7 mouse cellular contexts compared by ENCODE assay signal in genomic region chr3:95861796-95862195, GRCm38 (mm10). TPM values are rescaled to one million over a fixed set of nuclear protein-coding genes. Genes with fewer than 3 reads are reported as not detected.
A peak's percentile ranks its signal among the peaks of the same experiment; 100 is the strongest.
DNase-seq lines count a peak whose midpoint lies in the region; ATAC-seq and TF ChIP-seq lines count a peak whose summit lies in the region.

No protein-coding gene starts in this region.

- H3K4me1 ChIP-seq in G1E (ENCODE audit: insufficient read depth, low read depth, low read length) = peaks cover 23% of the 10 kb centered on the region
- H3K4me1 ChIP-seq in embryonic facial prominence, embryonic 14.5 days (ENCODE audit: control insufficient read depth, insufficient read depth, low read length) = no peaks in the 10 kb centered on the region

- no peak overlapping the region for H3K4me3 ChIP-seq in G1E (ENCODE audit: low read depth, low read length)
- H3K4me3 ChIP-seq in embryonic facial prominence, embryonic 14.5 days (ENCODE audit: low read depth, low read length) = no peak overlapping the region

- H3K36me3 ChIP-seq in G1E (replicated peaks) = peaks cover 47% of the 10 kb centered on the region
- peaks cover 39% of the 10 kb centered on the region for H3K36me3 ChIP-seq in embryonic facial prominence, embryonic 14.5 days (ENCODE audit: control insufficient read depth, insufficient read depth, low read length)

- DNase-seq in G1E (ENCODE audit: low spot score) = peak; percentile 39
- peak; percentile 48 for DNase-seq in adrenal gland, adult 8-10 months
- DNase-seq in embryonic facial prominence, embryonic 14.5 days (ENCODE audit: low spot score) = peak; percentile 82
- peak; percentile 60 to 66 for DNase-seq in layer of hippocampus, adult 8-10 months (ENCODE audit: low spot score in 2 of 2)
- DNase-seq in lung, postnatal 10 days = peak; percentile 94
- DNase-seq in right cerebral cortex, postnatal 4 days = peak; percentile 52

- H3K27ac ChIP-seq in embryonic facial prominence, embryonic 14.5 days (replicated peaks; ENCODE audit: low read depth, low read length) = no peak overlapping the region

- no peak overlapping the region for H3K4me2 ChIP-seq in embryonic facial prominence, embryonic 14.5 days (ENCODE audit: low read depth, low read length)

- WGBS in embryonic facial prominence, embryonic 14.5 days = 45% methylated on average over 2 of the region's 2 CpGs

- no peak for ATAC-seq in G1E (ENCODE audit: extremely low read depth, insufficient number of reproducible peaks, low FRiP score, poor library complexity, severe bottlenecking)
- peak; percentile 71 for ATAC-seq in embryonic facial prominence, embryonic 14.5 days (ENCODE audit: low read depth)
- peak; percentile 88 to 92 for ATAC-seq in hematopoietic stem cell, adult 5-6 weeks (replicated peaks in 1 of 2; ENCODE audit: insufficient read depth in 1 of 2, low FRiP score in 2 of 2, low TSS enrichment in 1 of 2, low read depth in 1 of 2, poor library complexity in 2 of 2, severe bottlenecking in 2 of 2)

- peak; percentile 79 for TF ChIP-seq CTCF in G1E (IDR thresholded peaks at IDR 0.05; ENCODE audit: low read depth, low read length)

- H3K9ac ChIP-seq in embryonic facial prominence, embryonic 14.5 days (ENCODE audit: low read depth, low read length) = no peak overlapping the region

- no peaks in the 10 kb centered on the region for H3K27me3 ChIP-seq in G1E (ENCODE audit: insufficient read depth, low read length)
- no peaks in the 10 kb centered on the region for H3K27me3 ChIP-seq in embryonic facial prominence, embryonic 14.5 days (replicated peaks; ENCODE audit: control insufficient read depth, insufficient read depth, low read length)

- no peaks in the 10 kb centered on the region for H3K9me3 ChIP-seq in G1E (replicated peaks)
- H3K9me3 ChIP-seq in embryonic facial prominence, embryonic 14.5 days (ENCODE audit: control insufficient read depth, low read length) = no peaks in the 10 kb centered on the region

RNA-seq across cellular contexts. Expression of gene Prpf3, which starts 6.1 kb away (rescaled TPM):
- 77.2 and 88.7 TPM in 2 replicates for total RNA-seq in G1E (2014; fragmentation: Nextera tagmentation)
- total RNA-seq in G1E (2017) = 50.0 and 68.3 TPM in 2 replicates
- 13.9 and 17.5 TPM in 2 replicates for polyA plus RNA-seq in G1E (2012)
- total RNA-seq in adrenal gland, adult 8-10 months (2022) = 10 to 100 TPM; 27.8 to 43.0 (median 35.6) TPM
- 41.9 and 46.0 TPM in 2 replicates for polyA plus RNA-seq in embryonic facial prominence, embryonic 14.5 days (2014; fragmentation: Nextera tagmentation; extraction: Ambion mirVana)
- total RNA-seq in hematopoietic stem cell, adult 5-6 weeks (2017) = 42.8 and 46.1 TPM in 2 replicates
- total RNA-seq in layer of hippocampus, adult 8-10 months (2022) = 10 to 100 TPM; 35.7 to 46.3 (median 40.5) TPM

RNA-seq across cellular contexts. Expression of gene Mrps21, which starts 9.5 kb away (rescaled TPM):
- 40.2 and 41.8 TPM in 2 replicates for total RNA-seq in G1E (2014; fragmentation: Nextera tagmentation)
- 624 and 639 TPM in 2 replicates for total RNA-seq in G1E (2017)
- 43.8 and 190 TPM in 2 replicates for polyA plus RNA-seq in G1E (2012)
- 100 to 1,000 TPM; 192 to 303 (median 226) TPM for total RNA-seq in adrenal gland, adult 8-10 months (2022)
- 288 and 315 TPM in 2 replicates for polyA plus RNA-seq in embryonic facial prominence, embryonic 14.5 days (2014; fragmentation: Nextera tagmentation; extraction: Ambion mirVana)
- total RNA-seq in hematopoietic stem cell, adult 5-6 weeks (2017) = 215 and 264 TPM in 2 replicates
- total RNA-seq in layer of hippocampus, adult 8-10 months (2022) = 100 to 1,000 TPM; 125 to 159 (median 138) TPM

RNA-seq across cellular contexts. Expression of gene Ciart, which starts 20.3 kb away (rescaled TPM):
- not detected in 2 replicates for total RNA-seq in G1E (2014; fragmentation: Nextera tagmentation)
- total RNA-seq in G1E (2017) = 1.3 TPM in 2 replicates
- polyA plus RNA-seq in G1E (2012) = 0.07 and 0.31 TPM in 2 replicates
- total RNA-seq in adrenal gland, adult 8-10 months (2022) = 10 to 100 TPM in 1 of 4 experiments, 1 to 10 TPM in 3; 3.6 to 12.3 (median 5.9) TPM
- 4.1 and 4.4 TPM in 2 replicates for polyA plus RNA-seq in embryonic facial prominence, embryonic 14.5 days (2014; fragmentation: Nextera tagmentation; extraction: Ambion mirVana)
- total RNA-seq in hematopoietic stem cell, adult 5-6 weeks (2017) = 9.3 and 15.3 TPM in 2 replicates
- 10 to 100 TPM; 13.7 to 30.2 (median 21.4) TPM for total RNA-seq in layer of hippocampus, adult 8-10 months (2022)

RNA-seq across cellular contexts. Expression of gene BC028528, which starts 30.0 kb away (rescaled TPM):
- total RNA-seq in G1E (2014; fragmentation: Nextera tagmentation) (1.6 and 3.9 TPM in 2 replicates), G1E (2017) (7.5 and 9.3 TPM in 2 replicates)
- not detected in 2 replicates for polyA plus RNA-seq in G1E (2012)
- total RNA-seq in adrenal gland, adult 8-10 months (2022) = 10 to 100 TPM in 1 of 4 experiments, 1 to 10 TPM in 3; 8.0 to 10.5 (median 8.8) TPM
- 19.3 and 20.1 TPM in 2 replicates for polyA plus RNA-seq in embryonic facial prominence, embryonic 14.5 days (2014; fragmentation: Nextera tagmentation; extraction: Ambion mirVana)
- 103 and 119 TPM in 2 replicates for total RNA-seq in hematopoietic stem cell, adult 5-6 weeks (2017)
- total RNA-seq in layer of hippocampus, adult 8-10 months (2022) = 10 to 100 TPM in 1 of 4 experiments, 1 to 10 TPM in 3; 2.9 to 11.2 (median 5.9) TPM

RNA-seq across cellular contexts. Expression of gene Aph1a, which starts 32.0 kb away (rescaled TPM):
- total RNA-seq in G1E (2014; fragmentation: Nextera tagmentation) (27.5 and 35.0 TPM in 2 replicates), G1E (2017) (26.5 and 27.5 TPM in 2 replicates)
- 90.6 and 102 TPM in 2 replicates for polyA plus RNA-seq in G1E (2012)
- 100 to 1,000 TPM; 114 to 155 (median 121) TPM for total RNA-seq in adrenal gland, adult 8-10 months (2022)
- 36.6 and 39.5 TPM in 2 replicates for polyA plus RNA-seq in embryonic facial prominence, embryonic 14.5 days (2014; fragmentation: Nextera tagmentation; extraction: Ambion mirVana)
- total RNA-seq in hematopoietic stem cell, adult 5-6 weeks (2017) = 22.3 and 28.0 TPM in 2 replicates
- 10 to 100 TPM; 53.9 to 75.7 (median 70.1) TPM for total RNA-seq in layer of hippocampus, adult 8-10 months (2022)

Comparison
In these comparisons a context has a peak if more than half of its experiments do, and no peak if none do; other contexts are left out.
1. DNase-seq: peak in every context shown above with its lines; median percentile 94 in lung, postnatal 10 days; 82 in embryonic facial prominence, embryonic 14.5 days; 63 in layer of hippocampus, adult 8-10 months; 52 in right cerebral cortex, postnatal 4 days; 48 in adrenal gland, adult 8-10 months; 39 in G1E.